Mouse (Mus musculus) liver, embryonic 16.5 days (tissue): Measurements from ENCODE around the gene Maco1. TPM values are rescaled to one million over a fixed set of nuclear protein-coding genes. Genes with fewer than 3 reads are reported as not detected.

Experiments
- ATAC-seq: fragments of 200-750 bp; cut with Nextera tagmentation; 2 replicates; pipeline ENCODE4 v1.8.0; 2017; ENCODE audit warnings: low read depth, mild to moderate bottlenecking, moderate number of reproducible peaks, moderate library complexity
- H3K27ac ChIP-seq: fragments of 300-500 bp; sonication (generic); 2 replicates; pipeline ENCODE4 v1.5.1; 2014; ENCODE audit warnings: mild to moderate bottlenecking, low read length
- H3K27me3 ChIP-seq: fragments of 300-500 bp; sonication (generic); 2 replicates; pipeline ENCODE4 v1.6.1; 2014; ENCODE audit warnings: low read depth, low read length, mixed read lengths; ENCODE audit not compliant: control insufficient read depth, insufficient read depth
- H3K36me3 ChIP-seq: fragments of 300-500 bp; sonication (generic); 2 replicates; pipeline ENCODE4 v1.6.1; 2014; ENCODE audit warnings: mild to moderate bottlenecking; ENCODE audit not compliant: control insufficient read depth, insufficient read depth
- H3K4me1 ChIP-seq: fragments of 300-500 bp; sonication (generic); 2 replicates; pipeline ENCODE4 v1.6.1; 2014; ENCODE audit warnings: low read depth, low read length, mixed read lengths; ENCODE audit not compliant: control insufficient read depth
- H3K4me2 ChIP-seq: fragments of 300-500 bp; sonication (generic); 2 replicates; pipeline ENCODE4 v1.6.1; 2014; ENCODE audit warnings: low read depth, low read length, mixed read lengths
- H3K4me3 ChIP-seq: fragments of 300-500 bp; sonication (generic); 2 replicates; pipeline ENCODE4 v1.5.1; 2014; ENCODE audit warnings: low read depth, mild to moderate bottlenecking, low read length
- H3K9ac ChIP-seq: fragments of 300-500 bp; sonication (generic); 2 replicates; pipeline ENCODE4 v1.6.1; 2014; ENCODE audit warnings: low read depth, low read length
- H3K9me3 ChIP-seq: fragments of 300-500 bp; sonication (generic); replicated peaks from 2 replicates; pipeline ENCODE4 v1.6.1; 2016; ENCODE audit warnings: low read length; ENCODE audit not compliant: control insufficient read depth
- WGBS: fragments of 180-500 bp; shearing (Covaris S2); extraction: QIAGEN DNeasy Blood & Tissue Kit; methylation state at CpG from one replicate; pipeline ENCODE4 v1.1.7; 2014; ENCODE audit not compliant: insufficient replicate concordance; 5-methylcytosine and 5-hydroxymethylcytosine counted together
- polyA plus RNA-seq: library from polyadenylated mRNA; unstranded; fragments of >200 nt; fragmentation: Nextera tagmentation; extraction: Ambion mirVana; gene quantifications from 2 replicates; pipeline ENCODE4 v1.2.1, GENCODE M21; 2015

Gene Maco1
- polyA plus RNA-seq, 1 experiment from 2014 or later: 16.8 TPM

- Histone ChIP-seq H3K4me1 (peaks cover 31% of the 10 kb centered on the region), H3K27ac (peak overlapping the region; percentile 96), H3K4me3 (peak overlapping the region; percentile 77), H3K4me2 (peak overlapping the region; percentile 62), H3K36me3 (peaks cover 9% of the 10 kb centered on the region), H3K9ac (peak overlapping the region; percentile 91), H3K9me3 (no peaks in the 10 kb centered on the region), H3K27me3 (no peaks in the 10 kb centered on the region)
- WGBS: 19% methylated on average over 5 of the region's 5 CpGs
- no peak for ATAC-seq
These were observed 12.6 kb upstream of the Maco1 start for GRCm38 (mm10) chr4:134865789-134866188.

GRCm38 (mm10) chr4:134865340-134865739 is 12.2 kb upstream of the Maco1 start:
- peak overlapping the region; percentile 91 for H3K9ac ChIP-seq
- 19% methylated on average over 6 of the region's 6 CpGs for WGBS
- peaks cover 26% of the 10 kb centered on the region for H3K4me1 ChIP-seq
- no peaks in the 10 kb centered on the region for H3K27me3 ChIP-seq
- H3K36me3 ChIP-seq: peaks cover 7% of the 10 kb centered on the region
- H3K27ac ChIP-seq: peak overlapping the region; percentile 96
- H3K9me3 ChIP-seq: no peaks in the 10 kb centered on the region
- H3K4me2 ChIP-seq: peak overlapping the region; percentile 62
- H3K4me3 ChIP-seq: peak overlapping the region; percentile 77
- peak; percentile 74 for ATAC-seq

GRCm38 (mm10) chr4:134863937-134864729 is 11.0 kb upstream of the Maco1 start, which contains the start of gene Rhd:
Rhd (plus strand) TSS chr4:134864536.
- Histone ChIP-seq H3K4me2 (peak within 1 kb of the TSS; percentile 70), H3K4me1 (peaks cover 19% of the 10 kb centered on the region), H3K27ac (peak within 1 kb of the TSS; percentile 96), H3K36me3 (peaks cover 4% of the 10 kb centered on the region), H3K27me3 (no peaks in the 10 kb centered on the region), H3K4me3 (peak within 1 kb of the TSS; percentile 77), H3K9me3 (no peaks in the 10 kb centered on the region), H3K9ac (peak within 1 kb of the TSS; percentile 91)
- 20% methylated on average over 14 of the region's 14 CpGs for WGBS
- ATAC-seq: peak; percentile 71

GRCm38 (mm10) chr4:134862996-134863395 is 9.9 kb upstream of the Maco1 start:
- Histone ChIP-seq H3K9me3 (no peaks in the 10 kb centered on the region), H3K9ac (peak overlapping the region; percentile 67), H3K36me3 (peaks cover 4% of the 10 kb centered on the region), H3K4me3 (peak overlapping the region; percentile 77), H3K27ac (peak overlapping the region; percentile 82), H3K4me1 (peaks cover 19% of the 10 kb centered on the region), H3K4me2 (peak overlapping the region; percentile 70), H3K27me3 (no peaks in the 10 kb centered on the region)
- ATAC-seq: no peak
- 33% methylated on average over 7 of the region's 7 CpGs for whole genome bisulfite sequencing

- Histone ChIP-seq H3K4me1 (peaks cover 14% of the 10 kb centered on the region), H3K27me3 (no peaks in the 10 kb centered on the region), H3K9me3 (no peaks in the 10 kb centered on the region), H3K4me3 (no peak overlapping the region), H3K9ac (no peak overlapping the region), H3K4me2 (no peak overlapping the region), H3K27ac (no peak overlapping the region), H3K36me3 (peaks cover 4% of the 10 kb centered on the region)
- ATAC-seq: no peak
- WGBS: 60% methylated on average over 6 of the region's 6 CpGs
These were observed 8.7 kb upstream of the Maco1 start for GRCm38 (mm10) chr4:134861884-134862283.

GRCm38 (mm10) chr4:134858494-134858893 is 5.3 kb upstream of the Maco1 start:
- Histone ChIP-seq H3K4me1 (peaks cover 31% of the 10 kb centered on the region), H3K9me3 (no peaks in the 10 kb centered on the region), H3K36me3 (no peaks in the 10 kb centered on the region), H3K27ac (no peak overlapping the region), H3K4me2 (no peak overlapping the region), H3K27me3 (no peaks in the 10 kb centered on the region), H3K4me3 (no peak overlapping the region), H3K9ac (no peak overlapping the region)
- WGBS: 80% methylated on average over 4 of the region's 4 CpGs
- no peak for ATAC-seq

- ATAC-seq: no peak
These were observed 3.4 kb upstream of the Maco1 start for GRCm38 (mm10) chr4:134856501-134856900.

GRCm38 (mm10) chr4:134856056-134856455 is 2.9 kb upstream of the Maco1 start:
- Histone ChIP-seq H3K9ac (no peak overlapping the region), H3K9me3 (no peaks in the 10 kb centered on the region), H3K27ac (no peak overlapping the region), H3K27me3 (no peaks in the 10 kb centered on the region), H3K36me3 (no peaks in the 10 kb centered on the region), H3K4me1 (peaks cover 25% of the 10 kb centered on the region), H3K4me2 (no peak overlapping the region), H3K4me3 (no peak overlapping the region)
- ATAC-seq: no peak
- WGBS: 52% methylated on average over 5 of the region's 5 CpGs

More at GRCm38 (mm10) chr4:134856501-134856900, 3.4 kb upstream of the Maco1 start:
- no peak overlapping the region for H3K4me3 ChIP-seq
- H3K36me3 ChIP-seq: no peaks in the 10 kb centered on the region
- no peak overlapping the region for H3K9ac ChIP-seq
- peaks cover 22% of the 10 kb centered on the region for H3K4me1 ChIP-seq
- H3K27me3 ChIP-seq: no peaks in the 10 kb centered on the region
- no peak overlapping the region for H3K4me2 ChIP-seq
- no peaks in the 10 kb centered on the region for H3K9me3 ChIP-seq
- H3K27ac ChIP-seq: no peak overlapping the region
- WGBS: 51% methylated on average over 5 of the region's 5 CpGs

- no peak for ATAC-seq
- Histone ChIP-seq H3K9ac (no peak overlapping the region), H3K9me3 (no peaks in the 10 kb centered on the region), H3K36me3 (no peaks in the 10 kb centered on the region), H3K27me3 (no peaks in the 10 kb centered on the region), H3K4me3 (no peak overlapping the region), H3K4me1 (peaks cover 28% of the 10 kb centered on the region), H3K27ac (no peak overlapping the region), H3K4me2 (no peak overlapping the region)
- WGBS: 61% methylated on average over 3 of the region's 3 CpGs
These were observed 2.2 kb upstream of the Maco1 start for GRCm38 (mm10) chr4:134855371-134855770.
